Mouse (Mus musculus): ENCODE results near the gene Lmtk2. TPM values are rescaled to one million over a fixed set of nuclear protein-coding genes. Genes with fewer than 3 reads are reported as not detected.

The Lmtk2 gene
- polyA plus RNA-seq, 2 experiments from 2014 or later, result 3.7 to 3.9 TPM

- ATAC-seq, result no peak
These were observed 12.6 kb downstream of the Lmtk2 start for GRCm38 (mm10) chr5:144112574-144113438.

DNA sequence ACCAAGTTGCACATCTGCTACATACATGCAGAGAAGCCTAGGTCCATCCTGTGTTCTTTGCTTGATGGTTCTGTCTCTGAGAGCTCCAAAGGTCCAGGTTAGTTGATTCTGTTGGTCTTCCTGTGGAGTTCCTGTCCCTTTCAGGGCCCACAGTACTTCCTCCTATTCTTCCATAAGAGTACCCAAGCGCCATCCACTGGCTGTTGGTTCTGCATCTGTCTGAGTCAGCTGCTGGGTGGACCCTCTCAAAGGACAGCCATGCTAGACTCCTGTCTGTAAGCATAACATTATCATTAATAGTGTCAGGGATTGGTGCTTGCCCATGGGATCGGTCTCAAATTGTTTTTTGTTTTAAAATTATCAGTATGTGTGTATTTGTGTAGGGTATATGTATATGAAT, 13.8 kb downstream of the Lmtk2 start:
- no peak for ATAC-seq

DNA sequence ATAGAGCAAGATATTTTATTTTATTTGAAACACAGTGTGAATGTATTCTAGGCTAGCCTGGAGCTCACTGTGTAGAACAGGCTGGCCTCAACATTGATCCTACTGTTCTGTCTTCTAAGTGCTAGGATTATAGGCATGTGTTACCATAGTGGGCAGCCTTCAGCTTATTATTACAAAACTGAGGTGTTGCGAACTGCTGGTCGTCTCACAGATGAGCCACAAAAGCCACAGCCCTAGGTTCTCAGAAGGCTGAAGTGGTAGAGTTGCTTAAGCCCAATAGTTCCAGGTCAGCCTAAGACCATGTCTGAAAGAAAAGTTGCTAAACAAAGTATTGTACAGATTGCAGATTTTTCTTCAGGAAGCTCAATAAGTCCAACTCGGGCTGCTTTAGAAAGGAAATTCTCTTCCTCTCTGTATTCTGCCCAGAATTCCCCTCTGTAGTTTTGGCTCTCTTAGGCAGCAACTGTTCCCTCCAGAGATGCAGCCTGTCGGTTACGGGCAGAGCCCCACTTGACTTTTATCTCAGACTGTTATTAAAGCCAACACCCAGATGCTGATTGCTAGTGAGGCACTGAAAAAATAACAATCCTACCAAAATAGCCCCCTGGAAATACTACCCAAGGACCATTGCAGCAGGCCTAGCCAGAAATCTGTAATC, 14.9 kb downstream of the Lmtk2 start:
- ATAC-seq, result no peak

GRCm38 (mm10) chr5:144115628-144115977, 15.4 kb downstream of the Lmtk2 start:
- ATAC-seq, result no peak

GRCm38 (mm10) chr5:144118271-144118670, 18.0 kb downstream of the Lmtk2 start:
- no peak for ATAC-seq

GRCm38 (mm10) chr5:144119286-144119685, 19.1 kb downstream of the Lmtk2 start:
- ATAC-seq, result no peak

DNA sequence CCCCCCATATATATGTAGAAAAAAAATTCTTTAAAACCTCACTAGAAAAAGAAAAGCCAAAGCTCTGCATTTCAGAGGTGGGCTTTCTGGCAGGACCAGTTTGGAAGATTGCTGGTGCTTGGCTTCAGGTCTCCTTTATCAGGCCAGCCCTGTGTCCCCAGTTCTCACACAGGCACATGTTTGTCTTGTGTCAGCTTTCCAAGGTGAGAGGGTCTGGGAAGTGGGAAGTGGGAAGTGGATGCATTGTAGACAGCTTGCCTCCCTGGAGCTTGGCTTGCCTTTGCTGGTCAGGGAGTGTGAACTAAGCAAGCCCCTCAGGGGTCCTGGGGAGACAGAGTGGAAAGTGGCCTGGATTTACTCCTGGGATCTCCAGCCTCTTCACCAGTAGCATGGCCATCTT, 21.3 kb downstream of the Lmtk2 start:
- ATAC-seq, result no peak

GRCm38 (mm10) chr5:144125979-144126755, 25.9 kb downstream of the Lmtk2 start:
- ATAC-seq, result peak; percentile 41

GRCm38 (mm10) chr5:144143531-144143930, 43.3 kb downstream of the Lmtk2 start:
- ATAC-seq, result no peak

DNA sequence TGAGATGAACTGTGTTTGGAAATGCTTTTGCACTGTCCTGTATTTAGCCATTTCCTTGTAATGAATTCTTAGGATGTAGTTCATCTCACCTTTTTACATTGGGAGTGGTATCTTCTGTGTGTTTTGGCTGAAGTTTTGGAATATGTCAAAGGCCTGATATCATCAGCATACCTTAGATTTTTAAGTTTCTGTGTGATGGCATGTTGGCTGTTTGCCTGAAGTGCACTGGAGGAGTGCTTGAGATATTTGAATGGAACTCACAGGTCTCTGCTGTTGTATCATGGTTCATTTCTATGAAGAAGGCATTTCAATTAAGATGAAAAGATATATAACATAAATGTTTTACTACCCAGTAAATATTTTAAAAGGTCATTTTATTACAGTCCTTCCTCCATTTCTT, 46.7 kb downstream of the Lmtk2 start:
- no peak for ATAC-seq

- ATAC-seq, result no peak
These were observed 49.3 kb downstream of the Lmtk2 start for GRCm38 (mm10) chr5:144149530-144149929.

DNA sequence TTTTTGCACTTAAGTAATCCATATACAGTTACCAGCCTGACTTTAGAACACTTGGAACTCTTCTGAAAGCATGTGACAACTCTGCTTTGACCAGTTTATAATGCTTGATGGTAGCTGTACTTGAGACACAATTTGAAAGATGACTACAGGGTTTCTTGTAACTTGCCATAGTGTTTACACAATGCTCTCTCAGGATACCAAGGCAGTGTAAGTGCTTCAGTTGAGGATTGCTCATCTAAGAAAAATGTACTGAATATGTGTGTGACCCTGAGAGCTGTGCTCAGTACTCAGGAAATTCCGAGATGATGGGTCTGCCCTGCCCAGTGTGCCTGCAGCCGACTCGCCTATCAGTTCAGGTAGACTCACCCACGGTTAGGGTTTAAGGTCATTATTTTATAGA, 51.0 kb downstream of the Lmtk2 start:
- no peak for ATAC-seq

- ATAC-seq, result peak; percentile 70
These were observed 54.3 kb downstream of the Lmtk2 start for GRCm38 (mm10) chr5:144154528-144154927.

- ATAC-seq, result no peak
These were observed 58.4 kb downstream of the Lmtk2 start for GRCm38 (mm10) chr5:144158604-144159003.

DNA sequence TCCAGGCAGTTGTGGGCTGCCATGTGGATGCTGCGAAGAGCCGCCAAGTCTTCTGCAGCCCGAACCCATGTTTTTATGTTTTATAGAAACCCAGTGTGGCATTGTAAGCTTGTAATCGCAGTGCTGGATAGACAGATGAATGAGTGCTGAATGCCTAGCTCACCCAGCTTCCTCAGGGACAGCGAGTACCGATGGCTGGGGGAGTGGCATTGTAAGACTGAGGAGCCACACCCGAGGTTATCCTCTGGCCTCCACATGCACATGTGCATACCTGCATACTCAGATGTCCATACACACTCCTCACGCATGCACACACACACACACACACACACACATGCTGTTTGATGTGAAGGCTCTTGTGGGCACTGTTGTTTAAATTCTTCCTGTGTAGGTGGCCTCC, 58.9 kb downstream of the Lmtk2 start:
- no peak for ATAC-seq

GRCm38 (mm10) chr5:144162080-144162812, 62.0 kb downstream of the Lmtk2 start:
- peak; percentile 9 for ATAC-seq

GRCm38 (mm10) chr5:144162813-144163517, 62.7 kb downstream of the Lmtk2 start:
- ATAC-seq, result peak; percentile 56

GRCm38 (mm10) chr5:144165756-144166155, 65.5 kb downstream of the Lmtk2 start:
- peak; percentile 83 for ATAC-seq

- no peak for ATAC-seq
These were observed 69.2 kb downstream of the Lmtk2 start for GRCm38 (mm10) chr5:144169275-144169975.

DNA sequence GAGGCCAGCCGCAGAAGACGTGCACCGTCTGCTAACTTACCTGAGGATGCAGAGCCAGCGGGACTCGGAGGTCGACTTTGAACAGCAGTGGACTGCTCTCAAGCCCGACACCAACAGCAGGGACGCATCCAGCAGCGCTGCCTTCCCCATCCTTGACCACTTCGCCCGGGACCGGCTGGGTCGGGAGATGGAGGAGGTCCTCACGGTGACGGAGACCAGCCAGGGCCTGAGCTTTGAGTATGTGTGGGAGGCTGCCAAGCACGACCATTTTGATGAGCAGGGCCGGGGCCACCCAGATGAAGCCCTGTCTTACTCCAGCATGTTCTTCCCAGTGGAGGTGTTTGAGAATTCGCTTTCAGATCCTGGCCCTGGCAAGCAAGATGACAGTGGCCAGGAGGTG, 73.4 kb downstream of the Lmtk2 start:
- no peak for ATAC-seq

DNA sequence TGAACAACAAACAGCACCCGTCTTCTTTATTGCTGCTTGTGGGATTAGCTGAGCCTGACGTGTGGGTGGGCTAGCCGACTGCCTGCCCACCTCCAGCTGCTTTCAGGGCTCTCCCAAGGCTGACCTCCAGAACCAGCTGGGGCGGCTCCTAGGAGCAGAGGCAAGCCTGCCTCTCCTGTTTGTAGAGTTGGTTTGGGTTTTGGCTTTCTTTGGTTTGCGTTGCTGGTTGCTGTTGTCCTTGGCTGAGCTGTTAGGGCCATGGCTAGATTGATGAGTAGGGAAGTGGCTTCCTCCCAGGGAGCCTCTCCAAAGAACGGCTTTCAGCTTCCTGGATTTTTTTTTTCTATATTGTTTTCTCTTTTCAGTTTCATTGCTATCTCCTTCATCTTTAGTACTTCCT, 78.0 kb downstream of the Lmtk2 start:
- no peak for ATAC-seq

All from CD4-positive, CD25-positive, alpha-beta regulatory T cell, adult 4 months (primary cell).